Mouse (Mus musculus) limb, embryonic 14.5 days (tissue): ENCODE measurements around the gene Arhgef28. TPM values are rescaled to one million over a fixed set of nuclear protein-coding genes. Genes with fewer than 3 reads are reported as not detected.

ENCODE experiments used
- ATAC-seq: fragments of 200-750 bp; cut with Nextera tagmentation; 2 replicates; pipeline ENCODE4 v1.8.0; 2017; ENCODE audit warnings: low read depth, moderate number of reproducible peaks, moderate TSS enrichment; ENCODE audit not compliant: low FRiP score
- DNase-seq: peaks from one replicate; pipeline ENCODE4 v3.0.0-alpha.2; 2015; ENCODE audit warnings: low spot score
- H3K27ac ChIP-seq: fragments of 300-500 bp; sonication (generic); replicated peaks from 2 replicates; pipeline ENCODE4 v1.5.1; 2014; ENCODE audit warnings: low read depth, mild to moderate bottlenecking, low read length, moderate library complexity, mixed read lengths
- H3K27me3 ChIP-seq: fragments of 300-500 bp; sonication (generic); 2 replicates; pipeline ENCODE4 v1.6.1; 2014; ENCODE audit warnings: low read length, mixed read lengths; ENCODE audit not compliant: control insufficient read depth, insufficient read depth
- H3K36me3 ChIP-seq: fragments of 300-500 bp; sonication (generic); 2 replicates; pipeline ENCODE4 v1.6.1; 2014; ENCODE audit warnings: mild to moderate bottlenecking, low read length, moderate library complexity, mixed read lengths; ENCODE audit not compliant: control insufficient read depth, insufficient read depth
- H3K4me1 ChIP-seq: fragments of 300-500 bp; sonication (generic); 2 replicates; pipeline ENCODE4 v1.6.1; 2014; ENCODE audit warnings: antibody characterized with exemption, low read length, mixed read lengths; ENCODE audit not compliant: control insufficient read depth, insufficient read depth
- H3K4me2 ChIP-seq: fragments of 300-500 bp; sonication (generic); replicated peaks from 2 replicates; pipeline ENCODE4 v1.6.1; 2014; ENCODE audit warnings: low read depth, mild to moderate bottlenecking, low read length, moderate library complexity; ENCODE audit not compliant: severe bottlenecking
- H3K4me3 ChIP-seq: fragments of 300-500 bp; sonication (generic); replicated peaks from 2 replicates; pipeline ENCODE4 v1.5.1; 2014; ENCODE audit warnings: low read length
- H3K9ac ChIP-seq: fragments of 300-500 bp; sonication (generic); 2 replicates; pipeline ENCODE4 v1.6.1; 2014; ENCODE audit warnings: mild to moderate bottlenecking, low read depth, low read length, moderate library complexity; ENCODE audit not compliant: severe bottlenecking
- H3K9me3 ChIP-seq: fragments of 300-500 bp; sonication (generic); 2 replicates; pipeline ENCODE4 v1.6.1; 2016; ENCODE audit warnings: low read length; ENCODE audit not compliant: control insufficient read depth
- POLR2A ChIP-seq: fragments of 200-500 bp; IDR thresholded peaks from 2 replicates; pipeline ENCODE4 v1.8.0; 2012; ENCODE audit warnings: inconsistent platforms, mild to moderate bottlenecking, moderate library complexity, borderline replicate concordance; ENCODE audit not compliant: insufficient read depth, insufficient read length; ENCODE audit errors: extremely low read depth
- WGBS: fragments of 180-500 bp; shearing (Covaris S2); extraction: QIAGEN DNeasy Blood & Tissue Kit; methylation state at CpG from one replicate; pipeline ENCODE4 v1.1.7; 2014; 5-methylcytosine and 5-hydroxymethylcytosine counted together
- polyA plus RNA-seq, 2 experiments: library from polyadenylated mRNA; depleted of rRNA in 1 of 2; stranded (reverse) in 1 of 2; unstranded in 1 of 2; fragments of >200 nt; fragmentation: Nextera tagmentation in 1 of 2; extraction: Ambion mirVana in 1 of 2; gene quantifications; 2 replicates each; pipeline versions ENCODE4 v1.2.1 to v1.2.3; 2012 to 2014

Arhgef28 gene
- polyA plus RNA-seq, 2 experiments, result 8.1 to 12.9 TPM

DNA sequence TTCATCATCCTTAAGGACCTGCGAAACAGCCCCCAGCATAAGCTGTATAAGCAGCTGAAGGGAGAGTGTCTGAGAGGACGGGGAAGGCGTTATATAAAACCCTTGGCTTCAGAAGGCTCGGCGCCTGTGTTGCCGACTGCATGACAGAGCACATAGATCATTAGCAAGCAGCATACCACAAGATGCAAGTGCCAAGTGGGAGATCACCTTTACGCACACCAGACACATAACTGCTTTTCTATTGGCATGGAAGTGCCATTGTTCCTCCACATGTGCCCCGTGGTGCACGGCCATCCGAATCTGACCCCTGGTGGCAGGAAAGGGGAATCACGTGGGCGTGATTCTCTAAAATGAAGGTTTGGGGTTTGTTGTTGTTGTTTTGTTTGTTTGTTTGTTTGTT lies 16.6 kb upstream of the Arhgef28 start:
- Histone ChIP-seq H3K27ac (no peak overlapping the region), H3K27me3 (no peaks in the 10 kb centered on the region), H3K4me2 (no peak overlapping the region), H3K9ac (no peak overlapping the region), H3K36me3 (no peaks in the 10 kb centered on the region), H3K4me1 (no peaks in the 10 kb centered on the region), H3K9me3 (no peaks in the 10 kb centered on the region), H3K4me3 (no peak overlapping the region)
- WGBS, result 33% methylated on average over 12 of the region's 12 CpGs
- ATAC-seq (peak; percentile 55; the same call in 1 of the 2 replicates), DNase-seq (peak; percentile 20)
- no peak for TF ChIP-seq POLR2A

GRCm38 (mm10) chr13:98210137-98210536 lies 3.9 kb upstream of the Arhgef28 start:
- WGBS, result 74% methylated on average over 7 of the region's 7 CpGs
- no peak overlapping the region for H3K9ac ChIP-seq
- no peaks in the 10 kb centered on the region for H3K27me3 ChIP-seq
- no peak overlapping the region for H3K4me2 ChIP-seq
- TF ChIP-seq POLR2A, result no peak
- no peaks in the 10 kb centered on the region for H3K36me3 ChIP-seq
- H3K4me3 ChIP-seq, result no peak overlapping the region
- no peaks in the 10 kb centered on the region for H3K9me3 ChIP-seq
- DNase-seq, result no peak
- no peak for ATAC-seq
- no peak overlapping the region for H3K27ac ChIP-seq
- H3K4me1 ChIP-seq, result peaks cover 2% of the 10 kb centered on the region; the same call in 1 of the 2 replicates

- Histone ChIP-seq H3K4me1 (peaks cover 2% of the 10 kb centered on the region; the same call in 1 of the 2 replicates), H3K9me3 (no peaks in the 10 kb centered on the region), H3K27ac (no peak overlapping the region), H3K4me3 (no peak overlapping the region), H3K9ac (no peak overlapping the region), H3K27me3 (no peaks in the 10 kb centered on the region), H3K4me2 (no peak overlapping the region), H3K36me3 (no peaks in the 10 kb centered on the region)
- 32% methylated on average over 9 of the region's 9 CpGs for WGBS
- DNase-seq, result peak; percentile 22
- no peak for TF ChIP-seq POLR2A
- ATAC-seq, result 0 out of 2 replicates have a peak, but pooled peaks have one; percentile 42
Observed at GRCm38 (mm10) chr13:98208842-98209241, 2.6 kb upstream of the Arhgef28 start.

DNA sequence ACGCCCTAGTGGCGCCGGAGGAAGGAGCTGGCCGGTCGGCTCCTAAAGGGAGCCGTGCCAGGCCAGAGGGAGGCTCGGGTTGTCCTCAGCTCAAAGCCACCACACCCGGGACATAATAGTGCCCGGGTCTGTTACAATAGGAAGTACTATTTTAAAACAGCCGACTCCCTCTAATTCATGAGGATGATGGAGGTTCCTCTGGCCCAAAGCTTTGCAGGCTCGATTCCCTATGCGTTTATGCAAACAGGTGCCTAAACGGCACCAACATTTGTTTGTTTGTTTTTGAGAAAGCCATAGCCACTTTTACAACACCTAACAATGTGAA lies 269 bp upstream of the Arhgef28 start:
- peak overlapping the region; percentile 100 for H3K4me2 ChIP-seq
- DNase-seq (no peak), ATAC-seq (no peak)
- WGBS, result under 1% methylated on average over 12 of the region's 13 CpGs
- no peaks in the 10 kb centered on the region for H3K27me3 ChIP-seq
- H3K9me3 ChIP-seq, result no peaks in the 10 kb centered on the region
- no peak overlapping the region for H3K27ac ChIP-seq
- H3K36me3 ChIP-seq, result no peaks in the 10 kb centered on the region
- H3K4me1 ChIP-seq, result peaks cover 2% of the 10 kb centered on the region; the same call in 1 of the 2 replicates
- no peak for TF ChIP-seq POLR2A
- peak overlapping the region; percentile 64 for H3K9ac ChIP-seq
- peak overlapping the region; percentile 63 for H3K4me3 ChIP-seq

DNA sequence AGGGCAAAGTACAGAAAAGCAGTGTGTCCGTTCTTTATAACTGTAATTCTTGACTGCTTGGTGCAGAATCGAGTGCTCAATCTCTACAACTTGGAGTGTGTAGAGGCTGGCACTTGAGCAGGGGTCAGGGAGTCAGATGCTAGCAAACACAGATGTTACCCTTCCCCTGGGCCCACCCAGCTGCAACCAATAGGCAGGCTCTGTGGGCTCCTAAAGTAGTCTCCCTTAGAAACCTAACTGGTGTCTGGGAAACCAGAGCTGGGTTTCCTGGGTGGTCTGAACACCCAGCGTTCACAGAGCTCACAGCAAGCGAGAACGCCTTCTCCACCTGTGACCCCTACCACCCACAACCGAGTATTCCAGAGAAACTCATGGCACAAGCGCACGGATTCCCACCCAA lies 1.1 kb downstream of the Arhgef28 start:
- WGBS, result 19% methylated on average over 8 of the region's 8 CpGs
- Histone ChIP-seq H3K9ac (no peak overlapping the region), H3K36me3 (no peaks in the 10 kb centered on the region), H3K4me3 (peak overlapping the region; percentile 63; the same call in 1 of the 2 replicates), H3K9me3 (no peaks in the 10 kb centered on the region), H3K4me2 (peak overlapping the region; percentile 100; the same call in 1 of the 2 replicates), H3K27me3 (no peaks in the 10 kb centered on the region), H3K27ac (no peak overlapping the region), H3K4me1 (peaks cover 2% of the 10 kb centered on the region; the same call in 1 of the 2 replicates)
- ATAC-seq (no peak), DNase-seq (no peak)
- no peak for TF ChIP-seq POLR2A

DNA sequence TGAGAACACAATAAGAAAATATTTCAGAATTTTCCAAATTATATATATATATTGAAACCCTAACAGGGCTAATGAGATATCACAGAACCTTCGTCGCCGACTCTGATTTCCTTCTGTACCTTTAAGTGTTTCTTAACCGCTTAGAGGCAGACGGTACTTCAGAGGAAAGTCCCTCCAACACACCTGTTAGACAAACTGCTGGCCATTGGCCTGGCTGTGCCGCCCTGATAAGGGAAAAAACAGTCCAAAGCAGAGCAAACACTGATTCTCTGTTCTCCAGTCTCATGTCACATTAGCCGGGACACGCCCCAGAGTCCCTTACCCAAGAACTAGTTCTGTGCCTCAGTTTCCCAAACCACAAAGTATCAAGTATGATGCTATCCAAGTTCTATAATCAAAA lies 1.9 kb downstream of the Arhgef28 start:
- no peak for ATAC-seq
- H3K4me2 ChIP-seq, result no peak overlapping the region
- H3K9me3 ChIP-seq, result no peaks in the 10 kb centered on the region

More for the DNA sequence above, 1.9 kb downstream of the Arhgef28 start:
- H3K27ac ChIP-seq, result no peak overlapping the region
- no peaks in the 10 kb centered on the region for H3K27me3 ChIP-seq
- no peaks in the 10 kb centered on the region for H3K36me3 ChIP-seq
- H3K9ac ChIP-seq, result no peak overlapping the region
- no peak for DNase-seq
- no peak overlapping the region for H3K4me3 ChIP-seq
- H3K4me1 ChIP-seq, result peaks cover 2% of the 10 kb centered on the region; the same call in 1 of the 2 replicates
- 88% methylated on average over 8 of the region's 8 CpGs for WGBS
- TF ChIP-seq POLR2A, result no peak
